Mouse (Mus musculus): ENCODE measurements at regions not wholly inside any gene's neighbourhood (a gene's known extent, or its start where the extent isn't known, plus 50 kb on each side); places are given as distances from the start of the nearest gene placed in this dataset.

DNA sequence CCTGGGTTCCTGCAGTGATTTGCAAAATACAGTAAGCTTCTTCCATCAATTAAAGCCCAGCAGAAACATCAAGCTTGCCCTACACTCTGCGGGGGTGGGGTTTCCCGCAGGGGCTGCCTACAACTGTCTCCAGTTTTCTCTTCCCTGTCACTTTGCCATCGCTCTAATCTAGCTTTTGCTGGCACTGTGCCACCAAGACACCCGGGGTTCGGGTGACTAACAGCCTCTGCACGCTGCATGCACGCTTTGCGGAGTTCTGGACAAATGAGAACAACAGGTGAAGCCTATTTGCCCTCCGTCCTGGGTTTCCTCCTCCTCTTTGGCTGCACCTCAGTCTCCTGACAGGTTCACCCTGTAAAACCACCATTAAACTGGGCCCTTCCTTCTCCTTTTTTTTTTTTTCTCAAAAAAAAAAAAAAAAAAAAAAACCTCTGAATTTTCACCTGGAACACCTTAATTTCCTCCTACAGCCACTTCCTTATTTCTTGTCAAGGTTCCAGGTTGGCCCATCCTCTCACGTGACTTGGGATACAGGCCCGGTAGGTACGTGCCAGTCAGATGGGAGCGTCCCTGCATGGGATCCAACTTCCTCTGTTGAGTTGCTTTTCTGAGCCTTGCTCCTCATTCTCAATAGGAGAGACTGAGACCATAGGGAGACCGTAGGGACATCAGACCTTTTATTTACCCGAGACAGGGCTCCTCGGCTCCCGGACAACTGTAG is 262.7 kb downstream of the Gadd45g start:
- TF ChIP-seq CTCF (IDR thresholded peaks at IDR 0.05; ENCODE audit: low read depth, low read length) (no peak), POLR2A (IDR thresholded peaks at IDR 0.05; ENCODE audit: insufficient read depth, low read length) (no peak), EP300 (IDR thresholded peaks at IDR 0.05; ENCODE audit: insufficient read depth, low read depth, low read length) (no peak)

All from ES-Bruce4 (cell line).